Mouse (Mus musculus) heart, adult 2 months (tissue): ENCODE measurements at regions not wholly inside any gene's neighbourhood (a gene's known extent, or its start where the extent isn't known, plus 50 kb on each side); places are given as distances from the start of the nearest gene placed in this dataset.

Experiments used
- CTCF ChIP-seq: fragments of 200-600 bp; IDR thresholded peaks from 2 replicates; pipeline ENCODE4 v1.8.1; 2022; ENCODE audit warnings: antibody characterized with exemption, mild to moderate bottlenecking, moderate library complexity
- POLR2A ChIP-seq: fragments of 200-500 bp; IDR thresholded peaks from 2 replicates; pipeline ENCODE4 v1.6.1; 2011; ENCODE audit warnings: mild to moderate bottlenecking, low read depth, low read length, control low read depth; ENCODE audit not compliant: insufficient read depth

- TF ChIP-seq CTCF, result no peak
- TF ChIP-seq POLR2A, result no peak
Observed at GRCm38 (mm10) chrX:17415163-17415562, 96.0 kb upstream of the Efhc2 start.
